Mouse (Mus musculus): ENCODE results near the gene Lins1.

The Lins1 gene

DNA sequence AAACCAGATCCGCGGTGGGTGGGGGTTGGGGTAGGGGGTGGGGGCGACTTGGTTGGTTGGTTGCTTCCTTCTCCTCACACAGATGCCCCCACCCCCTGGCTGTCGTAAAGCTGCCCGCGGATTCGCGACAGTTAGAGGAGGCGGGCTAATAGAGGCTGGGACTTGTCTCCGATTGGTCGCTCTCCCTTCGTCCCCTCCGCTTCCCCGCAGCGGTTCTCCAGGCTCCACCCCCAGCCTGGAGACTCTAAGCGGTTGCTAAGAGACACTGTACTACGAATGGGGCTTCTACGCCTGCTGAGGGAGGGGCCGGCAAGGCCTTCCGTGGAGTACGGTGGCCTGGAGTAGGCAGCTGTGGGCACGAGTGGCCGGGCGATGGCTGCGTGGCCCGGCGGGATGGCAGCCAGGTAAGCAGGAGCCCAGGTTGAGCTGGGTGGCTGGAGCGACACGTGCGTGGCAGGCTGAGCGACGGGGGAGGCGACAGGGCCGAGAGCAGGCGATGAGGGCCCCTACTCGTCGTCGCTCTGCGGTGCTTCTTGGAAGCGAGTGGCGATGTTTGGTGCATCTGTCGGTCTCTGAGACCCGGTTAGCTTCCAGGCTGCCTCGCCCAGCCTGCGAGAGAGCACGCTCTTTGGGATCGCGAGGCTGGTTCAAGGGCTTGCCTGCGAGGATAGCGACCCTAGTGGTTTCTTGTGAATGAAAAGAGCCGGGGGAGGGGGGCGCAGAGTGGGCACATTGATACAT, at the start of gene Lins1:
TSS of gene Lins1 (plus strand) at position 270 of the 741 bp plus-strand sequence.
- in situ Hi-C loops (cut with MboI, MseI) = loop anchor here in 1 of 2 experiments (10.0 kb wide), 2 partner anchors 595 to 955 kb away; partner anchors contain the start of genes Lrrc28 and Ttc23

DNA sequence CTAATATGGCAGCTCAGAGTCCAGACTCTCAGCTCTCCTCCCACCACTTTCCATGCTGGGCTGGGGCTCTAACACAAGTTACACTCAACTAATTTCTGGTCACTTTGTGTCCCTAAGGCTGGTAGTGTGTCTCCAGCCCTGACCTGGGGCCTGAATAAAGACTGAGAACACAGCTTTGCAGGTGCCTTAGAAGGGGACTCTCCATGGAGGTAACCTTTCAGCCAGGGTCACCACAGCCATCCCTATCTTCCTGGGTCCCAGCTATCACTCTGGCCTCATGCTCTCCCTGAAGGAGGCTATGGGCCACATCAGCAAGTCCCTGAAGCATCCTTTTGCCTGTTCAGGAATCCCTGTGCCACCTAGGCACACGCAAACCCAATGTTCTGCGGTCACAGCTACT, 44.0 kb upstream of the Lins1 start:
- in situ Hi-C loops (cut with MboI, MseI) = loop anchor here in 1 of 2 experiments (25.0 kb wide), 1 partner anchor 1817 kb away; no protein-coding TSS in a partner anchor

DNA sequence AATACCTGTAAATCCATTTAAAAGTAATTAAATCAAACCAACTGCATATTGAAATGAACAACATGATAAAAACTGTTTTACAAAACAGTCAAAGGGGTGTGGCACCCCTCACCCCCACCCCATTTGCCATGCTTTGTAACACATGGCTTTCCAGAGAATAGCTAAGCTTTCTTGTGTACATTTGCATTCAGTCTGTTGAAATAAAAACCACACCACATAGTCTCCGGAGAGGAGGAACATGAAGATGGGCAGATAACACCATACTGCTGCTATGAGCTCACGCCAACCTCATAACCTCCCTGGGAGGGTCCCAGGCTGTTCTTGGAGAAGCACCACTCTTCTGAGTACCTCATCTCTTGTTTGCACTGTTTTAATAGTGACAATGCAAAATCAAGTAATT, 40.5 kb upstream of the Lins1 start:
- in situ Hi-C loops (cut with MboI, MseI) = loop anchor here in 1 of 2 experiments (25.0 kb wide), 1 partner anchor 1813 kb away; no protein-coding TSS in a partner anchor

DNA sequence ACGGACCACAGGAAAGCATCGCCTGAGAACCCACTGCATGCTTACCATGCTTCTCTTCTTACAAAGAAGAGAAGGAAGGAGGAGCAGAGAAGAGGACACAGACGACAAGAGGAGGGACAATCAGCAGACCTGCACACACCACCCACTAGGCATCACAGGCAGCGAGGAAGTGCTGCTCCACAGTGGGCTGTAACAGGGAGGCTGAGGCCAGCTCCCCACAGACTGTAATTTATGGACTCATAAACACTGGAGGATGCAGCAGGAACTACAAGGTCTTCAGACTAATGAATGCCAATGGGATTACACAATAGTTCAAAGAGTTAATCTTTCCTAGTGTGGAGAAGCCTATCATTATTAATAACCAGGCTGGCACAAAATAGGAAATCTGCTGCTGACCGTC, 38.8 kb upstream of the Lins1 start:
- in situ Hi-C loops (cut with MboI, MseI) = loop anchor here in 1 of 2 experiments (25.0 kb wide), 1 partner anchor 339 kb away; no protein-coding TSS in a partner anchor

DNA sequence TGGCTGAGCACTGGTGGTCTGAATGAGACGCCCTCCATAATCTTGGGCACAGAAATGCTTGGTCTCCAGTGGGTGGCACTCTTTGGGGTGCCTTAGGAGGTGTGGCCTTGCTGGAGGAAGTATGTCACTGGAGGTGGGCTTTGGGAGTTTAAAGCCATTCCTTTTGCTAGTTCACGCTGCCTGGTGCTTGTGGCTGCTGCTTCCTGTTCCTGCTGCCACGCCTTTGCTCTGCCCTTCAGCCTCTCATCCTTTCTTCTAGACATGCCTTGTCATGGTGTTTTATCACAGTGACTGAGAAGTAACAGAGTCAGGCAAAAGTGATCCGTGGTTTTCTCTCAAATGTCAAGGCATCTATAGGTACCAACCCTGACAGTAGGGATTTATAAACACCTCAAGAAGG, 37.5 kb upstream of the Lins1 start:
- in situ Hi-C loops (cut with MboI, MseI) = loop anchor here in 1 of 2 experiments (25.0 kb wide), 1 partner anchor 340 kb away; no protein-coding TSS in a partner anchor

DNA sequence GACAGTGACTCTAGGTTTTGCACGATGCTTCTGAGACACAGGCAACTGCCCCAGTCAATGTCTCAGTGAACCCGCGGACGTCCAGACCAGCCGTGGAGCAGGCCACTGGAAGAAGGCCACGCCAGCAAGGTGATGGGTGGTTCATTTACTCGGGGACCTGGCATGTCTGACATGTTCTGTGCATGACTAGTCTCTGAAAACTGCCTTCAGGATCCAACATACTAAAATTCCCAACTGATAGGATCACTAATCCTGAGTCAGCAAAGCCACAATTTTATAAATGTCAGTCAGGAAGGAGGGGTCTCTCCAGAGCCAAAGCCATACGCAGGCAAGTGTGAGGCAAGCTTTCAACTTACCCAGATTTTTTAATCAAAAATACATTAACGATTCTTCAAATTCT, 36.1 kb upstream of the Lins1 start:
- in situ Hi-C loops (cut with MboI, MseI) = loop anchor here in 1 of 2 experiments (25.0 kb wide), 1 partner anchor 341 kb away; no protein-coding TSS in a partner anchor

DNA sequence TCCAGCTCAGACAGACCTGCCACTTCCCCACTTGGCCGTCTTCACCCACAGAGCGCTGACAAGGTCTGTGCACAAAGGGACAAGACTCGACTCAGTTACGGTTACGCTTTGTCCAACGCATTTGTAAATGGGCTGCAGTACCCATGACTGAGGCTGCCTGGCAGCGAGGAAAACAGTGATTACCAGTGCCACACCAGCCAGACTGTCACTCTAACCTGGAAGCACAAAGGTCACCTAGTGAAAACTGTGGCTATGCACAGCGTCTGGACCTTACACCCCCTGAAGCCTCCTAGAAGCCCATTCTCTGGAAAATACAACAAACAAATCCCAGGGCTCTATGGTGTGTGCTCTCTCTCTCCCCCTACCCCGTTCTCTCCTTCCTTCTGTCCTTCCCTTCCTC, 34.2 kb upstream of the Lins1 start:
- in situ Hi-C loops (cut with MboI, MseI) = loop anchor here (5.0 to 25.0 kb wide), 2 partner anchors 218 to 343 kb away; no protein-coding TSS in a partner anchor

DNA sequence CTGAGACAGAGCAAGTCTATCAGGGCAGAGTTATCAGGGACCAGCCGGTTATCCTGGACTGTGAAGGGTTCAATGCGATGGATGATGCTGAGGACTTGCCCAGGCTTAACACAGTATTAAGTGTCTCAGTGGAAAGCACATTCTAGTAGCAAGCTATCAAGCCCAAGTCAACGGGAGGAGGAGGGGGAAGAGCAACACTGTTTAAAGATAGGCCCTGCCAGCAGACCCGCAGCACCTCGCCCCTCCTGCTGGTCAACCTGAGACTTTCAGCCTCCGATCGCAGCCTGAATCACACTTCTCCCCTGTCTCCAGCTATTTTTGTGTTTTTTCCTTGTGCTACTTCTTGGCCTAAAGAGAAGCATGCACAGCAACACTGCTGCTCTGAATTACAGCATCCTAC, 29.4 kb upstream of the Lins1 start:
- in situ Hi-C loops (cut with MboI, MseI) = loop anchor here in 1 of 2 experiments (25.0 kb wide), 1 partner anchor 348 kb away; no protein-coding TSS in a partner anchor

DNA sequence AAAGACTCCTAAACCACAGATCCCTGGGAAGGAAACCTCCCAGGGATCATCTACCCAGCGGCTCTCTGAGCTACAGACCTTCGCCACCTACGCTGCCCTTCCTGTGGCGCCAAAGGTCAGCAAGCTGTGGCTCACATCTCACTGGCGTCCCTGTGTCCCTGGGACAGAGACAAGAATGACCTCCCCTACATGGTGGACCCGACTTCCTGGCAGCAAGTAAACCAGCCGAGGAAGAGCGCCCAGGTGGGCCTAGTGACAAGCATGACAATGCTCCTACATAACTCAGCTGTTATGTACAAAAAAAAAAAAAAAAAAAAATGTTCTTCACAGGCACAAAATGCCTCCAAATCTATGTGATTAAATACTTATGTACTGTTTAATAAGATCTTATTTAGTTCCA, 28.7 kb upstream of the Lins1 start:
- in situ Hi-C loops (cut with MboI, MseI) = loop anchor here in 1 of 2 experiments (25.0 kb wide), 1 partner anchor 349 kb away; no protein-coding TSS in a partner anchor

DNA sequence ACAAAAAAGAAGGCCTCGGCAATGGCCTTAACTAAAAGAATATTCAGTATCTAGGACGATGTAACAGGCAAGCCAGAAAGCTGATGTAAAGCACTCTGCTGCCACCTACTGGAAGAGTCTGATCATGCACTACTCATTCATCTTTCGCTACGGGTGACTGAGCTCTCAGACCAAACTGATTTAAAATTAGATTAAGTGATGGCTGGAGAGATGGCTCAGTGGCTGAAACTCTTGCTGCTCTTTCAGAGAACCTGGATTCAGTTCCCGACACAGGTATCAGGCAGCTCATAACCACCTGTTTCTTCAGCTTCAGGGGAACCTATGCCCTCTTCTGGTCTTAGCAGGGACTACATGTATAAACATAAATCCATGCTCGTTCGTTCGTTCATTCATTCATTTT, 28.1 kb upstream of the Lins1 start:
- in situ Hi-C loops (cut with MboI, MseI) = loop anchor here in 1 of 2 experiments (25.0 kb wide), 1 partner anchor 349 kb away; no protein-coding TSS in a partner anchor

DNA sequence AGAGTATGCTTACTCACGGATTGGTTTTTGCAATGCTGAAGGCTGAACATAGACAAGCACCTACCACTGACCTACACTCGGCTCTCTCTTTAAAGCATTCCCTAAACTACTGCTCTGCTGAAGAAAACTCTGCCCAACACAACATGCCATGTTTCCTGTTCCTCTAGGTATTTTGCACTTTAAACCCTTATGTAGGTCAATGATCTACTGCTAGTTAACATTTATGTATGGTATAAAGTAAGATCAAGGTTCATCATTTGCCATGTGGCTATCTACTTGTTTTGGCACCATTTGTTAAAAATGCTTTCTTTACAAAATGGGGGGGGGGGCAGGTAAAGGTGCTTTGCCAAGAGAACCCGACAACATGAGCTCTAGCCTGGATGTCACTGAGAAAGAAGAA, 26.1 kb upstream of the Lins1 start:
- in situ Hi-C loops (cut with MboI, MseI) = loop anchor here in 1 of 2 experiments (25.0 kb wide), 1 partner anchor 351 kb away; no protein-coding TSS in a partner anchor

DNA sequence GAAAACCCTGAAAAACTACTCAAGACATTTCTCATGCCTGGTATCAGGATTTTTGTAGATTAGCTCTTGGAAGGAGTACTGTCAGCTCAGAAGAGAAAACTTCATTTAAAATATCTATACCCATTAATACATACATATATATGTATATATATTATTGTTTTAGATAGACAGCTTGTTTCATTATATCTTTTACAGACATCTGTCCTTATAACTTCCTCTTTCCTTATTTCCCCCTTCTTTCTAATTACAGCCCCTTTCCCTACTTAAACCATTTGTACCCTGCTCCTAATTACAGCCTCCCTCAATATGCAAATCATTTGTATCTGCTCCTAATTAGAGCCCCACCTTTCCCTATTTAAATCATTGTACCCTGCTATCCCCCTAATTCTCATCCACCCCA, 22.6 kb upstream of the Lins1 start:
- in situ Hi-C loops (cut with MboI, MseI) = loop anchor here in 1 of 2 experiments (25.0 kb wide), 1 partner anchor 355 kb away; no protein-coding TSS in a partner anchor

DNA sequence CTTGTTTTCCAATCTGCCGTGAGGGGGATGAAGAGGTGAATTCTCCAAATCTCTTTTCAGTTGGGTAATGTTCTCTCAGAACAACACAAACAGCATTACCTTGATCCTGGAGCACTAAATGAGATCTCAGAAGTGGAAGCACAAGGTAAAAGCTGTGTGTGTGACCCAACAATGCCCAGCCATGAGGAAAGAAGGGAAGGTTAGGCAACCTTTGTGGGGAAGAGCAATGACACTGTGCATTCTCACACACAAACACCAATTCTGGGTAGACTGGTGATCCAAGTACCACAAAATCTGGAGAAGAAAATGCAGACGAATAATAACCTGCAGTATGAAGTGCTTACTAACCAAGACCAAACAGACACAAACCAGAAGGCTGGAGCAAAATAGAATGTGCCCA, 13.9 kb upstream of the Lins1 start:
- in situ Hi-C loops (cut with MboI, MseI) = loop anchor here in 1 of 2 experiments (5.0 kb wide), 1 partner anchor 583 kb away; no protein-coding TSS in a partner anchor

DNA sequence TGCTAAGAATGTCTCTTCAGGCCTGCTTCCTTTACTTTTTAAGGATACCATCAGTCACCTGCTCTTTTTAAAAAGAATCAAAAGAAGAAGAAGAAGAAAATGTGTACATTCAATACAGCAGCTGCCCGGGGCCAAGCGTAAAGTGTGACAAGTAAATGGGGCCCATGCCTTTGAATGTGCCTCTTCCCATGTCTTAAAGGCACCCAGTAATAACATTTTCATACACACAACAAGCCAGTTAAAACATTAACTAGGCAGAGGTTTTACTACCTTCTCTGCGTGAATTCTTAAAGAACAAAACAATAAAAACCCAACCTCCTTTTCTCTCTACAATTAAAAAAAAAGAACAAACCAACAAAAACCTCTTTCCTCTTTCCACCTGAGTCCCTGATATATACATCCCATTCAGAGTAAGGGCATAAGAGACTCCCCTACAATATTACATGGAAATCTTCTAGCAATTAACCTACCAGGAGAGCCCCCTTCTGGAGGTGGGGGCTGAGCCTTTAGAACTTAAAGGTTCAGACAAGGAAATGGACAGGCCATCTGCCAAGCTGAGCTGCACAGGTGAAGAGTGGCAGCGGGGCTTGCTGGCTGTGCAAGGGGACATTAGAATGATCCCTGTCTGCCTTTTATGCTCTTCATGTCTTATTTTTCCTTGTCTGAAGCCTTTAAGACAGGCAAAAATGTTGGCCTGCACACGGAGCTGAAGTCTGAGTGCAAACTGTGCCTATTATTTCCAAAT, 7.4 kb upstream of the Lins1 start:
- in situ Hi-C loops (cut with MboI, MseI) = loop anchor here in 1 of 2 experiments (10.0 kb wide), 2 partner anchors 587 to 963 kb away; partner anchors contain the start of genes Lrrc28 and Ttc23

DNA sequence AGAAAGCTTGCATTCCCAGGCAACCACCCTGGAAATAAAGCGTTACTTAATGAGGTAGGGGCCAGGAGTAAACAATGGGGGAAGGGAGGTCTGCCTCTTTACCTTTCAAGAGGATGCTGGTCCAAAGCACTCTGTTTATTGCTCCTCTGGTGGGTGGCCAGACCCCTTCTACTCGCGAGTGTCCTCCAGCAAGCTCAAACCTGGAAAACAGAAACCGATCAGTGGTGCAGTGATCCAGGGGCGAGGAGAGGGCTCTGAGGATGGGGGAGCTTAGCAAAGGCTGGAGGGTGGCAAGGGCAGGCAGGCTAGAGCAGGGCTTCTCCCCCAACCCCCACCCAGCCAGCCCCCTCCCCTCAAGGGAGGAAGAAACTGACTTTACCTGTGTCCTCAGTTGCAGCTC, 968 bp upstream of the Lins1 start:
- in situ Hi-C loops (cut with MboI, MseI) = loop anchor here in 1 of 2 experiments (10.0 kb wide), 2 partner anchors 594 to 956 kb away; partner anchors contain the start of genes Lrrc28 and Ttc23

DNA sequence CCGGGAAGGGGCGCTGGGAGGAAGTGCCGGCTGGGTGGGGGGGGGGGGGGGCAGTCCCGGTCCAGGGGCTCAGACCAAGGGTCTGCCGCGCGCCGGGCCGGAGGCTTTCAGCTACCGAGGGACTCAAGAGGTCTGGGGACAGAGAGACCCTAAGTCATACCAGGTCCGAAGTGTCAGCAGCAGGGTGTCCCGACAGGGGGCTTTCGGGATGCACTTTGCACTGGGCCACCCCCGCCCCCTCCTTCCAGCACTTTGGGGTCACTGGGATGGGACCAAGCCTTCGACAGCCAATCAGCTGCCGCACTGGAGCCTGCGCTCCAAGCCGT, 432 bp upstream of the Lins1 start, which contains the start of gene Asb7:
TSS of gene Asb7 (minus strand) at position 303 of the 326 bp plus-strand sequence.
- in situ Hi-C loops (cut with MboI, MseI) = loop anchor here in 1 of 2 experiments (10.0 kb wide), 2 partner anchors 594 to 956 kb away; partner anchors contain the start of genes Lrrc28 and Ttc23

DNA sequence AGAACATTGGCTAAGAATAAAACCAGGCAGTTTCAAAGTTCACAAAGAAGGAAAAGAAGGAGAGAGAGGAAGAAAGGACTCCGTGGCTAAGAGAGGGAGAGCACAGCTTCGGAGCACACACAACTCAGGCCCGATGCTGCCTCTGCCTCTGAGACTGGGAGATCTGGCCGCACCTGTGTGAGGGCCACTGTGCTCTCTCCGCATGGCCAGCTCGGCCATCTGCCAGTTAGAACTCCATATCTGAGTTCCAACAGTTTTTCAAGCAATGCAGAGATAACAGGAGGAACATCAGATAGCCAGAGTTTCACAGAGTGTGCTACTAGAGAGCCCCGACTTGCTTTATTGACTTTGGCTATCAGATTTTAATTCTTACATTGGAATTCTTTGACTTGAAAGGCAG, 4.8 kb downstream of the Lins1 start:
- in situ Hi-C loops (cut with MboI, MseI) = no loop called here

DNA sequence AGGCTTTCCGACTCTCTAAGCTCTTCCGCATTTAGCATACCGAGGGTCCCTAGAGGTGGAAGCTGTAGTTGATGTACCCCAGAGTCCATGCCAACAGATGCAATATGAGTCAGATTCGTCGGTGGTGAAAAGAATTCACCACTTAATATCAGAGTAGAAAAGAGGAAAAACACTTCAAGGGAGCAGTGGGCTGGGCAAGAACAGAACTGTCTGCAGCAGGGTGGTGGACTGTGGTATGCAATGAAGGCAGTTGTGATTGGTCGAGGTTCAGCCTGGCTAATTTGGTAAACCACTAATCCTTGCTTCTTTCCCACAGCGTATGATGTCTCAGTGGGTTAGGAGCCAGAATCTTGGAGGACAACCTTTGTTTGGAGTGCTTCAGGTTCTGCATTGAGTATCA, 13.0 kb downstream of the Lins1 start:
- in situ Hi-C loops (cut with MboI, MseI) = loop anchor here in 1 of 2 experiments (10.0 kb wide), 1 partner anchor 932 kb away; no protein-coding TSS in a partner anchor

DNA sequence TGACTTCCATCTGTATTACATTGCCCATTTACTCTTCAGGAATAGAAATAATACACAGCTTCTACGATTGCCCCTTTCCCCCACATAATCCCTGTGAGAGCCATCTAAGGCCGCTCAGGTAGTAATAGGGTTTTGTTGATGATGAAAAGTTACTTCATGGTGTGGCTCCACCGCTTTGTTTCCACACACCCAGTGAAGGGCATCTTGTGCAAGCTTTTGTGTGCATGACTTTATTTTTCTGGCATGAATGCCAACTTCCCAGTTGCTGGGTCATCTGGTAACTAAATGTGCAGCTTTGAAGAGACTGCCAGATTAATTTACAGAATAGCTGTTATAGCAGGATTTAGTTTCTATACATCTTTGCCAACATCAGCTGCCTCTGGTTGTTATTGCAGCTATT, 14.9 kb downstream of the Lins1 start:
- in situ Hi-C loops (cut with MboI, MseI) = loop anchor here in 1 of 2 experiments (10.0 kb wide), 1 partner anchor 930 kb away; no protein-coding TSS in a partner anchor

DNA sequence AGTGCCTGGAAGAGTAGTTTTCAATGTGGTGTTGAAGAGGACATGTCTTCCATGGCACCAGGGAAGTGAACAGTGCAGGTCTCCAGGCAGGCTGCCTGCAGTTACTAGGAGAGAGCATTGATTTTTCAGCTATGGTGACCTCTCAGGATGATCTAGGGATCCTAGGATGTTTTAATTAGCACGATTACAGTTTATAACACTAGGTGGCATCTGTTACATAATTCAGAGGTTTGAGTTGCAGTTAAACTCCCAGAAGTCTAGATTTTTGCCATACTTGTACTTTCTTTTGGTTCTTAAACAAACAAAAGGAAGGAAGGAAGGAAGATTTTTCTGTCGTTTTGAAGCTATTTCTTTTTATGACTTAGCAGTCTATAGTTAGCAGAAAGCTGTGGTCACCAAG, 21.5 kb downstream of the Lins1 start:
- in situ Hi-C loops (cut with MboI, MseI) = loop anchor here (10.0 kb wide), 2 partner anchors 474 to 494 kb away; no protein-coding TSS in a partner anchor

DNA sequence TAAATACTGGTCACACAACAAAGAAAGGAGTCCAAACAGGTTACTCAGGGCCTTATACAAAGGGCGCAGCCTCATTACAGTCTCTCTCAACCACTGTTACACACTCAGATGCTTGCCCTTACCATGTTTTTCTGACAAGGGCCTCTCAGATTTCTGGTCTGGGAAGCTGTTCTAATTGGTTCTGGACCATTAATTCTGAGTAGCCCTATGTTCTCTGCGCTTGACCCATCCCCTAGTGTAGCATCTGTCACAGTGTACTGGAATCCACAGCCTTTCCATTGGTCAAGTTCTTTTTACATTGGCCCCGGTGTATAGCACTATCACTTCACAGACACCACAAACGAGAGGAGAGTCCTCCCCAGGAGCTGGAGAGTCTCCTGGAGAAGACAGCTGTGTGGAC, 34.8 kb downstream of the Lins1 start:
- in situ Hi-C loops (cut with MboI, MseI) = no loop called here
